Mouse (Mus musculus) CH12.LX (cell line): ENCODE results near the gene Krt82.

Experiments used
- CTCF ChIP-seq, 2 experiments: IDR thresholded peaks in 1 of 2; conservative IDR thresholded peaks in 1 of 2; 2 replicates each; pipeline ENCODE4 v1.5.1; 2011 to 2012; ENCODE audit warnings: low read depth in 2 of 2, low read length in 2 of 2, improper control_type of control experiment in 1 of 2, inconsistent platforms in 1 of 2, mild to moderate bottlenecking in 1 of 2, moderate library complexity in 1 of 2
- E2F4 ChIP-seq: IDR thresholded peaks from 2 replicates; pipeline ENCODE4 v1.6.1; 2011; ENCODE audit warnings: low read depth, low read length, improper control_type of control experiment; ENCODE audit not compliant: insufficient replicate concordance
- SMC3 ChIP-seq: IDR thresholded peaks from 2 replicates; pipeline ENCODE4 v1.6.1; 2011; ENCODE audit warnings: low read depth, low read length, improper control_type of control experiment

- TF ChIP-seq E2F4, result no peak
- TF ChIP-seq SMC3, result no peak
- TF ChIP-seq CTCF (conservative IDR thresholded peaks at IDR 0.05 in 1 of 2, IDR thresholded peaks at IDR 0.05 in 1 of 2; ENCODE audit: low read depth in 2 of 2, low read length in 2 of 2), result no peak
Observed at GRCm38 (mm10) chr15:101508247-101508646, 42.2 kb downstream of the Krt82 start.
